Mouse (Mus musculus): Measurements from ENCODE around the gene Sorcs2. TPM values are rescaled to one million over a fixed set of nuclear protein-coding genes. Genes with fewer than 3 reads are reported as not detected.

Gene Sorcs2
- polyA plus RNA-seq, 1 experiment: 24.9 TPM

DNA sequence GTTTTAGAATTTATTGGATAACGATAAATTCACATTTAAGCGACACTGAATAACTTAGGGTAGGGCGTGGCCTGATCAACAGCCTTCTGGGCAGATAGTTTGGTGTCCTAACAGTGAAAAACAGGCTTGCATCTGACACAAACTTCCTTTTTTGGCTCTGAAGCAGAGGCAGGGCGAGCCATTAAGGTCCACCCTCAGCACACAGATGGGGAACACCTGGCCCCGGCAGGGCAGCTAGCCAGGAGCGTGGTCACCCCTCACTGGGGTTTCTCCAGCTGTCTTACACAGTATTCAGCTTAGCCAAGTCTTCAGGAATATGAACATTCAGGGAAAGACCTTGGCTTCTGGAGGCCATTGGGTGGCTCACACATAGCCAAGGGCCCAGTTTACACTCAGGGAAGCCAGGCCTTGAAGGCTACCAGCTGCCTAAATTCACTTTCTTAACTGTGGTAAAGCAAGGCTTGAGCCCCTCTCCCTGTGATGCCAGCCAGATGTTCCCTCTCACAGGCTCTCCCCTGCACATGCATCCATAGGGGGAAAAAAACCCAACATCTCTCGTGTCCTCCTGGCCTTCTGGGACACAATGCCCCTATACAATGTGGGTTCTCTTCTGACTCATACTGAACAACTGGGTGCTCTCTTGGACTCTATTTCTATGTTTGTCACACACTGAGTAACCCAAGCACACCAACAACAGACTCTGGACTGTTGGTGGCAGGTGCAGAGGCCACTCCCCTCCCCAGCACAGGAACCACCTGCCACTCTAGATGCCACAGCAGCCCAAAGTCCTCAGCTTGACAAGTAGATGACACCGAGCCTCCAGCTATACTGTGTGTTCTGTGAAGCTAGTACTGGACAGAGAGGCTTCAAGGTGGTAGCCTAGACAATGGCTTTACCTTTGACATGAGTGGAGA lies 20.2 kb downstream of the Sorcs2 start:
- Histone ChIP-seq H3K4me3 (ENCODE audit: insufficient read depth, low read depth, low read length) (no peak overlapping the region), H3K27ac (replicated peaks; ENCODE audit: low read depth, low read length) (no peak overlapping the region), H3K4me1 (ENCODE audit: control insufficient read depth, insufficient read depth, insufficient read length, low read length) (0 out of 2 replicates have a peak, but pooled peaks cover 3% of the 10 kb centered on the region)

DNA sequence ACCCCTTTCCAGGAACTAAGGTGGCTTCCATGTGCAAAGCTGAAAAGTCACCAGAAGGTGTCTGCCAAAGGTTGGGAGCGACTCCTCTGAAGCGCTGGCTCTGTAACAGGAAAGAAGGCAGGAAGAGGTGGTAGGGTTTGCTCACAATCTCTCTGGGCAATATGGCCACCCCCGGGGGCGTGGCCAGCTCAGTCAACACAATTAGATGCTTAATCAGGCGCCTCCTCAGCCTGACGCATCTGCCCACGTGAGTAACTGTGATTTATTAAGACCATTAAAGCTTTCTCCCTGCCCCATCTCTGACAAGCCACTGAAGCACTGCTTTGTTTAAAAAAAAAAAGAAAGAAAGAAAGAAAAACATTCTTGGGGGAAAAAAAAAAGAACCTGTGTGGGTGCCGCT lies 22.1 kb downstream of the Sorcs2 start:
- Histone ChIP-seq H3K27ac (replicated peaks; ENCODE audit: low read depth, low read length) (no peak overlapping the region), H3K4me1 (ENCODE audit: control insufficient read depth, insufficient read depth, insufficient read length, low read length) (0 out of 2 replicates have a peak, but pooled peaks cover 3% of the 10 kb centered on the region), H3K4me3 (ENCODE audit: insufficient read depth, low read depth, low read length) (no peak overlapping the region)

DNA sequence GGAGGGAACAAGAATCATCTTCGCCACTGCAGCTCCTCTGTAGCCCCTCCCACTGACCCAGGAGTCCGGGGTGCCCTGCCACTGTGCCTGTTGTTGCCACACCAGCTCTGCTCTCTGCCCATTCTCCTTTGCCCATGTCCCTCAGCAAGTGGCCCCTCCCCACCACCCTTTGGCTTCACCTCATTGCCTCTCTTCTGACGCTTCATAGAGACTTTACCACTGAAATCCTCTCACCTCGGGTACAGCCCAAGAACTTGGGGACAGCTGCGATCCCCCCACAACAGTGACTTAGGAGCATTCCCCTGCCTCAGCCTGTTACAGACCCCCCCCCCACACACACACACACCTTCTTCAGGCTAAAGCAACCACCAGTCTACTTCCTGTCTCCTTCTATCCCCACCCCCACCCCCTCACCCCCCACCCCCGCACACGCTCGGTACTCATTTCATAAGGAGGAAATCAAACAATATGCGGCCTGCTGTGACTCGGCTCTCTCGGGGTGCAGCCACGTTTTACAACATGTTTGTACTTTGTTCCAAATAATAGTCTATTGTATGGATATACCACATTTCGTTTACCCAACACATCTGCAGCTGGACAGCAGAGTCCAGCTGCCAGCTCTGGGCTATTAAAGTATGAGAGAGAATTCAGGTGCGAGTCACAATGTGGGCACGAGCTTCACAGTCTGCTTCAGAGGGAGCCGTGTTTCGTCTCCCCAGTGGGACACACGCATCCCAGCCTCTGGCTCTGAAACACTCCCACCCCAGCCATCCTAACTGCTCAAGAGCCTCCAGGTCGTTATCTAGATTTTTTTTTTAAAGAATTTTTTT lies 23.5 kb downstream of the Sorcs2 start:
- Histone ChIP-seq H3K27ac (replicated peaks; ENCODE audit: low read depth, low read length) (no peak overlapping the region), H3K4me3 (ENCODE audit: insufficient read depth, low read depth, low read length) (no peak overlapping the region), H3K4me1 (ENCODE audit: control insufficient read depth, insufficient read depth, insufficient read length, low read length) (0 out of 2 replicates have a peak, but pooled peaks cover 3% of the 10 kb centered on the region)

DNA sequence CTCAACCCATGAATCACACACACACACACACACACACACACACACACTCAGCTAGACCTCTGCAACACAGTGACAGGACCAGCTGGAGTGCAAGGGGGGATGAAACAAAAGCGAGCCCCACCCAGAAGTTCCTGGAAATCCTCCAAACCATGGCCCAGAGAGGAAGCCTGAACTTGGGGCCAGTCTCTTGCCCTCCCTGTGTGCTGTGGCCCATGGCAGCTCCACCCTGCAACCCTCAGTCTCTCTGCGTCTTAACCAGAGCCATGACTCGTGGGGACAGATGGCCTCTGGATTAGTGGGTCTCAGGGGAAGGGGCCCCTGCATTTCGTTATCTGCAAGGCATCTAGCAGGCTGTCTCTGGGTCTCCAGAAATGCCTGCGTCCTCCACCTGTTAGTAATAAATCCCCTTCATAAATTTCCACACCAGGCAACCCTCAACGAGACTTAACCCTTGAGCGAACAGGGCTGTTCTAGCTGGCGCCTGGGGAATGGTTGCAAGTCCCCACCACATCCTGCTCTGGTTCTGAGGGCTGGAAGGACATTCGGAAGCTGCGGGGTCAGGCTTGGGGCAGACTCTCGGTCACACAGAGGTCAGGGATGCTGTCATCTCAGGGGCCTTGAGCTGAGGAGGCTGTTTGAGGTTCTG lies 24.6 kb downstream of the Sorcs2 start:
- Histone ChIP-seq H3K27ac (replicated peaks; ENCODE audit: low read depth, low read length) (no peak overlapping the region), H3K4me1 (ENCODE audit: control insufficient read depth, insufficient read depth, insufficient read length, low read length) (0 out of 2 replicates have a peak, but pooled peaks cover 3% of the 10 kb centered on the region), H3K4me3 (ENCODE audit: insufficient read depth, low read depth, low read length) (no peak overlapping the region)

DNA sequence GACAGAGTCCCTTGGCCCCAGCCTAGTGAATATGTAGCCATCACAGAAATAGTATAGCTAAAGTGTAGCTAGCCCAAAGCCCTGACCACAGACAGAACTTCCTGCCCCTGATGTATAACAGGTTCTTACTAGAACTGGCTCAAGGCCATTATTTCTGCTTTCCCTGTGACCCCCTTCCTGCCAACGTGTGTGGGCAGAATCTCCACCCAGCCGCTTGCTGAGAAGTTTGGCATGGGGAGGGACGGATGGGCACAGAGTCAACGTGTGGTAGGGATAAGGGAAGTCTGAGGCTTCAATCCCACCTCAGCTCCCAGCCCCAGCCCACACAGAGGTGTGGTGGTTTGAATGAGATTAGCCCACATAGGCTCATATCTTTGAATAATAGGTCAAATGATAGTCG lies 26.2 kb downstream of the Sorcs2 start:
- H3K4me1 ChIP-seq (ENCODE audit: control insufficient read depth, insufficient read depth, insufficient read length, low read length): 0 out of 2 replicates have a peak, but pooled peaks cover 3% of the 10 kb centered on the region
- H3K27ac ChIP-seq (replicated peaks; ENCODE audit: low read depth, low read length): no peak overlapping the region
- no peak overlapping the region for H3K4me3 ChIP-seq (ENCODE audit: insufficient read depth, low read depth, low read length)

DNA sequence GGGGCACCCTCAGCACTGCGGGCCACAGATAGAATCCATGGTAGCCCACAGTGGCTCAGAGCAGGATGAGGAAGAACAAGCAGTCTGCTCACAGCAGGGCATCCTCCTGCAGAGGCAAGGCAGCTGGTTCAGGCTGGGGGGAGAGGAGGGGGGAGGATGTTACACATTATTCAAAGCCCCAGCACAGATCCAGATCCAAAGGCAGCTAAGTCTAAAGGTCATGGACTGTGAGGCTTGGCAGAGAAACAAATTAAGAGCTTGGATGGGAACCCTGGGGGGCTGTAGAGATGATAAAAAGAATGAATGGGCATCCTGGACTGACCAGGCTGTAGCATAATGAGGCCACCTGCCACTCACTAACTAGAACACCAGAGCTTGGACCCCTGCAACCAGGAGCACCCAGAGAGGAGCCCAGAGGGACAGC lies 28.7 kb downstream of the Sorcs2 start:
- Histone ChIP-seq H3K4me1 (ENCODE audit: control insufficient read depth, insufficient read depth, insufficient read length, low read length) (0 out of 2 replicates have a peak, but pooled peaks cover 3% of the 10 kb centered on the region), H3K27ac (replicated peaks; ENCODE audit: low read depth, low read length) (no peak overlapping the region), H3K4me3 (ENCODE audit: insufficient read depth, low read depth, low read length) (no peak overlapping the region)

DNA sequence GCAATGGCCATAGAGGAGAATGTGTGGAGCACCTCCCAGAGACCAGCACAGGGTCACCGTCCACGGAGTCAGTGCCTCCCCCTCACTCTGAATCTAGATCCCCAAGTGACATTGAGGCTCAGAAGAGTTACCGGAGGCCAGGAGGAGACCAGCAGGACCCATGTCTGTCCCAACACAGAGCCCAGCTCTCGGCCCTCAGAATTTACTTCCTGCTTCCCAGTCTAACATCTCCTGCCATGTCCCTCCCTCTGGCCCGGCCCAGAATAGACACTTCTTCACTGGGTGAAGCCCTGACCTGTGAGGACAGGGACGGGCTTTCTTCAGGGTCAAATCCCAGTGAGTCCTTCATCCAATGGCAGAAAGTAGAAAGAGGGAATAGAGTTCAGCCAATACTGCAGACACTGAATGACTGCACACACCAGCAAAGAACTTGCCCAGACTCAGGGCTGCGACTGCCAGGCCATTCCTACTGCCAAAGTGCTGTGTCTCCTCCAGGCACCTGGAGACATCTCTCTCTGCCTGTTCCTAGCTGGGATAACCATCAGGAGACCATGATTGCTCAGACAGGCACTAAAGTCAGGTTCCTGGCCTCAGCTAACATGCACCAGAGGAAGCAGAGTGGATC lies 29.3 kb downstream of the Sorcs2 start:
- no peak overlapping the region for H3K4me3 ChIP-seq (ENCODE audit: insufficient read depth, low read depth, low read length)
- H3K4me1 ChIP-seq (ENCODE audit: control insufficient read depth, insufficient read depth, insufficient read length, low read length): 0 out of 2 replicates have a peak, but pooled peaks cover 3% of the 10 kb centered on the region
- no peak overlapping the region for H3K27ac ChIP-seq (replicated peaks; ENCODE audit: low read depth, low read length)

DNA sequence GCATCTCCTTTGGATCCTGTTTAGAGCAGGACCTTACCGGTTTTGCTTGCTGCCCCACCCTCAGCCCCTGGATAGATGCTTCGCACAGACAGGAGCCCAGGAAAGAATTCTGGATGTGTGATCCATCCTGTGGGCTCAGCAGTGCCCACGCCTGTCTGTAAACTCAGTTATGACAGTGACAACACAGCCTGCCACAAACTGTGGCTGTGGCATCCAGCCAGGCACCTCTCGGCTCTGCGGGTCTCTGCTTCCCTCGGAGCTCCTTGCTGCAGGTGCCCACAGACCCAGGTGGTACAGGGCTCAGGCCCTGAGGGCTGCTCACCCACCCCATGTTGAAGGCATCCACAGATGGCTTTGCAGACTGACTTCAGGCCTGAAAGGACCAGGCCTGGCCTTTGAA lies 30.0 kb downstream of the Sorcs2 start:
- Histone ChIP-seq H3K4me3 (ENCODE audit: insufficient read depth, low read depth, low read length) (no peak overlapping the region), H3K4me1 (ENCODE audit: control insufficient read depth, insufficient read depth, insufficient read length, low read length) (no peaks in the 10 kb centered on the region), H3K27ac (replicated peaks; ENCODE audit: low read depth, low read length) (no peak overlapping the region)

DNA sequence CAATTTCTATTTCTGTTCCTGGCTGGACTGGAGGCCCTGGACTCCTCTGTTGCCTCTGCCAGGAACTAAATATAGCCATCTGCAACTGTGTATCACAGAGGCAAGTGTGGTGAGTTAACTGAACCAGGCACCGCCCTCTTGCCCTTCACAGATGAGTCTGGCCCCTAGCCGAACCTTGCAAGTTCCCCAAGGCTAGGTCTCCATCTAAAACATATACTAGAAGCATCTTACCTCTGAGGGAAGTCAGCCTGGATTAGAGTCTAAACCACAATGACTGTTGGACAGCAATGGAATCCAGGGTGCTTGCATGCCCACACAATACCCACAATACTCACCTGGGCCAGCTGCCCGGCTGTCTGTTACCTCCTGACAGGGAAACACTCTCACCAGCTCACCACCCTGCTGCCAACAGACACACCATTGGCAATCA lies 30.7 kb downstream of the Sorcs2 start:
- H3K4me1 ChIP-seq (ENCODE audit: control insufficient read depth, insufficient read depth, insufficient read length, low read length): no peaks in the 10 kb centered on the region
- H3K27ac ChIP-seq (replicated peaks; ENCODE audit: low read depth, low read length): no peak overlapping the region
- H3K4me3 ChIP-seq (ENCODE audit: insufficient read depth, low read depth, low read length): no peak overlapping the region

DNA sequence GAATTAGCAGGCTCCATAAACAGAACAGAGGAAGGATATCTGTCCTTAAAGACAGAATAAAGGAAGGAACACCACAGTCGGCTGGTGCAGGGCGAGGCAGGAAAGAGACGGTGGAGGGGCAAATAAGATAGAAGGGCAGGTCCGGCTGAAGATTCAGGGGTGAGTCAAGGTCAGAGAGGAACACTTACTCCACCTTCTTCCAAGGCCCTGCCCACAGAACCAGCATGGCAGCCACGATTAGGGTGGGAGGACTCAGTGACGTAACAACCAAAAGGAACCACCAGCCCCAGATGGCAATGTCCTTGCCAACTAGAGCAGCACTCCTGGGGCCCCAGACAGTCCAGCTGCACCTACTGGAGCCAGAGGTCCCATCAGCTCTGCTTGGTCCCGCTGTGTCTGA lies 36.2 kb downstream of the Sorcs2 start:
- Histone ChIP-seq H3K4me1 (ENCODE audit: control insufficient read depth, insufficient read depth, insufficient read length, low read length) (peaks cover 3% of the 10 kb centered on the region; the same call in 1 of the 2 replicates), H3K27ac (replicated peaks; ENCODE audit: low read depth, low read length) (no peak overlapping the region), H3K4me3 (ENCODE audit: insufficient read depth, low read depth, low read length) (no peak overlapping the region)

DNA sequence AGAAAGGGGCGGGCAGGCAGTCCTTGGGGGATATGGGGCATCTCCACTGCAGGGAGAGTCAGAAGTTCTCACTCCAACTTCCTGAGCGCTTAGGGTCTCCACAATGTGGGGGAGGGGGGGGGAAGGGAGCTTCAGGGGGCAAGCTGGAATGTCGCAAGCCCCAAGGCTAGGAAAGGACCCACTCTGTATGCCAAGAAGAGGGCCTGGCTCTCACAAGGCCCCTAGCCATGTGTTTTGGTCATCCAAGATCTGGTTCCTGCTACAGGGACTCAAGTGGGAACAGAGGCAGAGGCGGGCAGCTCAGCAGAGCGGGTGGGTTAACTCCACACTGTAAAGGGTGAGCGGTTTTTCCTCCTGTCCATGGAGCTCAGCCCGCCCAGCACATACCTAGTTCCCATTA lies 37.6 kb downstream of the Sorcs2 start:
- Histone ChIP-seq H3K27ac (replicated peaks; ENCODE audit: low read depth, low read length) (no peak overlapping the region), H3K4me3 (ENCODE audit: insufficient read depth, low read depth, low read length) (no peak overlapping the region), H3K4me1 (ENCODE audit: control insufficient read depth, insufficient read depth, insufficient read length, low read length) (peaks cover 3% of the 10 kb centered on the region; the same call in 1 of the 2 replicates)

DNA sequence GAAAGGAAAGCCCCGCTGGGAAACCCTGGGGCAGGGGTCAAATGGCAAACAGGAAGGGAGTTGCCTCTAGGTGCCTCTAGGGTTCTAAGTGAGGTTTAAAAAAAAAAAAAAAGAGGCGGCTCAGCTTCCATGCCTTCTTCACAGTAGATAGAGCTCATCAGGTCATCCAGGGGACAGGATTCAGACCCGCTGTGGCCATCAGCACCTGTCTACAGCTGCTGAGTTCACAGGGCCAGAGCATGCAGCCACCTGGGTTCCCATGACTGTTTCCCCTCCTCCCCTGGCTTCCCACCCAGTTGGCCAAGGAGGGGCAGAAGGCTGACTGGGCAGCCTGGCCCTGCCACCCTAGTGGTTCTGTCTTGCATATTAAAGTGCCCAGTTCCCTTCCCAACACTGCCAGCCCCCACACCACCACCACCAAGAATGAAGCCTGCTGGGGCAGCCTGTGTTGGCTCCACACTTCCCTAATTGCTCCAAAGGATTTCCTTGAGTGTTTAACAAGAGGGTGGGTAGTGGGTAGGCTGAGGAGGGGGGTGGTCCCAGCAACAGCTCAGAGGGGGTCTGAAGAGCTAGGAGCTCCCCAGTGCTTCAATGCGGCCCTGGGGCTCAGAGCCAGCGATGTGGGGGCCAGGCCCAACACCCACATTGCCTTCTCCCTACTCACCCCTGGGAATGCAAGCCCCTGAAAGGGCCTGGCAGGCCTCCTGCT lies 38.2 kb downstream of the Sorcs2 start:
- no peak overlapping the region for H3K4me3 ChIP-seq (ENCODE audit: insufficient read depth, low read depth, low read length)
- H3K4me1 ChIP-seq (ENCODE audit: control insufficient read depth, insufficient read depth, insufficient read length, low read length): peaks cover 3% of the 10 kb centered on the region; the same call in 1 of the 2 replicates
- H3K27ac ChIP-seq (replicated peaks; ENCODE audit: low read depth, low read length): no peak overlapping the region

DNA sequence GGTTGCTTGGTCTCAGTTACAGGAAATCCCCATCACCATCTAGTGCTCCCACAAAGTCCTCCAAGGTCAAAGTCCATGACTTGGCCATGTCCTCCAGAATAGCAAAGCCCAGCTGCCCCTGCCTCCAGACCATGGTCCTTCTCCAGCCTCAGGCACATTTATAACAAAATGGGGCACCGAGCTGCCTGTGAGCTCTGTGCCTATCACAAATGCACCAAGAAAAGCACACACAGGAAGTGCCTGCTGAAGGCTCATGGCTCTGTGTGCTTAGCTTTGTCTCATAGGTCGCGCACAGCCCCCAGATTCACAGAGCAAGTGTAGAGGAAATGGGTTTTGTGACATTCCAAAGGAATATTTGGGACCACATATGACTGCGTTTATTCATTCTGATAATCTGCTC lies 39.8 kb downstream of the Sorcs2 start:
- Histone ChIP-seq H3K27ac (replicated peaks; ENCODE audit: low read depth, low read length) (no peak overlapping the region), H3K4me1 (ENCODE audit: control insufficient read depth, insufficient read depth, insufficient read length, low read length) (peaks cover 3% of the 10 kb centered on the region; the same call in 1 of the 2 replicates), H3K4me3 (ENCODE audit: insufficient read depth, low read depth, low read length) (no peak overlapping the region)

DNA sequence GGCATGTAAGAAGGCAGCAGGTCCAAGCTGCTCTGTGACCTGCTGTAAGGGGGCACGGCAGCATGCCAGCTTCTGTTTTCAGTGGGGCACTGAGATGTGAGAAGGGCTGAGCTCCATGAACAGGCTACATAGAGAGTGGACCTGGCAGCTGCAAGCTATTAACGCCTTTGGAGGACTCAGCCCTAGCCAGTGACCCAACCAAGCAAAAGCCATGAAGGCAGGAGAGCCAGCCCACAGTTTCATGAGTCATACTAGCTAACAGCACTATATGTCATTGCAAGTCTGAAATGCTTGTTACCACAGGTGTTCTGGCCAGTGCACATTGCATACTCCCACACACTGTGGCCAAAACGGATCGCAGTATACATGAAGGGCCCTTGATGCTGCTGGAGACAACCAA lies 41.3 kb downstream of the Sorcs2 start:
- Histone ChIP-seq H3K4me3 (ENCODE audit: insufficient read depth, low read depth, low read length) (no peak overlapping the region), H3K4me1 (ENCODE audit: control insufficient read depth, insufficient read depth, insufficient read length, low read length) (peaks cover 3% of the 10 kb centered on the region; the same call in 1 of the 2 replicates), H3K27ac (replicated peaks; ENCODE audit: low read depth, low read length) (no peak overlapping the region)
